Mouse (Mus musculus): ENCODE data around the gene Cdpf1. TPM values are rescaled to one million over a fixed set of nuclear protein-coding genes. Genes with fewer than 3 reads are reported as not detected.

Cdpf1 gene
- polyA plus RNA-seq, 1 experiment from 2014 or later, result 20.7 TPM

DNA sequence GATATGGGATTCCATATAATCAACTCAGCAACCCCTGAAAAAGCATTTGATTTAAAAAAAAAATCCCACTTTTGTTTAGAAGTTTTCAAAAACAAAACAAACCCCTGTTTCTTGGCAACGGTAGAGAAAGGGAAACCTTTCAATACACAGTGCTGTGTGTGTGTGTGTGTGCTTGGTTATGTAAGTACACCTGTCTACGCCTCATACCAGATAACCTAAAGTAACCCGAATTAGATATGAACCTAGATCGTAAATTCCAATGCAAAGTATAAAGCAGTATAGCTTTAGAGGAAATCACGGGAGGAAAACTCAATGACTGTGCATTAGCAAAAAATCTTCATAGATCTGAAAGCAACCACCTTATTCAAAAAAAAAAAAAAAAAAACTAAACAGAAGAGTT, 44.8 kb downstream of the Cdpf1 start:
- no peaks in the 10 kb centered on the region for H3K4me1 ChIP-seq (replicated peaks; ENCODE audit: control insufficient read depth, insufficient read depth, low read length)
- H3K9me3 ChIP-seq (ENCODE audit: control insufficient read depth, low read length), result no peaks in the 10 kb centered on the region
- 91% methylated on average over 5 of the region's 5 CpGs for WGBS
- H3K4me2 ChIP-seq (ENCODE audit: low read depth, low read length, severe bottlenecking), result no peak overlapping the region
- no peak overlapping the region for H3K27ac ChIP-seq (ENCODE audit: low read depth, low read length)
- H3K27me3 ChIP-seq (ENCODE audit: control insufficient read depth, insufficient read depth, low read length), result no peaks in the 10 kb centered on the region
- H3K36me3 ChIP-seq (ENCODE audit: control insufficient read depth, insufficient read depth, low read length), result no peaks in the 10 kb centered on the region
- ATAC-seq (replicated peaks; ENCODE audit: low FRiP score), result no peak
- no peak overlapping the region for H3K4me3 ChIP-seq (ENCODE audit: low read depth, low read length)
- DNase-seq (ENCODE audit: low spot score), result no peak
- no peak overlapping the region for H3K9ac ChIP-seq (ENCODE audit: low read length)

DNA sequence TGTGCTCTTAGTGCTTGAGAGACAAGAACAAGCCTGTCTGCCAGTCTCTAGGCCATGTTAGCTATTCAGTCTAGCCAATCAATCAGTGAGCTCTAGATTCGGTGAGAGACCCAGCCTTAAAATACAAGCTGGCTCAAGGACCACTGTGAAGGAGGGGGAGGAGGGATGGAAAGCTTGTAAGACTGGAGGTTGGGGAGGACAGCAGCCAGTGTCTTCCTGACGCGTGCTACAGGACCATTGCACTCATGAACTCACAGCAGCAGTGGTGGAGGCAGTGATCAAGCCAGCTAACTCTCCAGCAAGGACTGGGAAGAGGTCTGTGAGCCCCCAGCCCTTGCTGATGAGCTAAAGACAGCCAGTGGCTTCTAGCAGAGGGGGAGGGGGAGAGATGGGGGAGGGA, 46.5 kb downstream of the Cdpf1 start:
- Histone ChIP-seq H3K4me1 (replicated peaks; ENCODE audit: control insufficient read depth, insufficient read depth, low read length) (no peaks in the 10 kb centered on the region), H3K27ac (ENCODE audit: low read depth, low read length) (no peak overlapping the region), H3K4me2 (ENCODE audit: low read depth, low read length, severe bottlenecking) (no peak overlapping the region), H3K9ac (ENCODE audit: low read length) (no peak overlapping the region), H3K9me3 (ENCODE audit: control insufficient read depth, low read length) (no peaks in the 10 kb centered on the region), H3K36me3 (ENCODE audit: control insufficient read depth, insufficient read depth, low read length) (no peaks in the 10 kb centered on the region), H3K4me3 (ENCODE audit: low read depth, low read length) (no peak overlapping the region), H3K27me3 (ENCODE audit: control insufficient read depth, insufficient read depth, low read length) (no peaks in the 10 kb centered on the region)
- no peak for DNase-seq (ENCODE audit: low spot score)
- WGBS, result 59% methylated on average over 3 of the region's 3 CpGs
- ATAC-seq (replicated peaks; ENCODE audit: low FRiP score), result no peak

DNA sequence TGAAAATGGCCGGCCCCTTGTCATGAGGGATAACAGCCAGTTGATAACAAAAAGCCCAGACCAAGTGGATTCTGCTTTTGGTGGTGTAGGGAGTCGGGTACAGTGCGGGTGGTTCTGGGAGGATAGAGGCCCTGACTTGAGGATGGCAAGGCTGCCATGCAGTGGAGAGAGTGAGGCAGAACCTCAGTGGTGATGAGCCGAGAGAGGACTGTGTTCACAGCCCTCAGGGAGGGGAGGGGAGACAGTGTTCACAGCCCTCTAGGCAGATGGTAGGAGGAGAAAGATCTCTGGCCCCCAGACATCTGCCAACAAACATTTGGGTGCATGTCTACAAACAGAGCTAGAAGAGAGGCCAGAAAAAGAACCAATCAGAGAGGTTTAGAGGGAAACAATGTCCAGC, 48.7 kb downstream of the Cdpf1 start:
- WGBS, result 74% methylated on average over 4 of the region's 4 CpGs

DNA sequence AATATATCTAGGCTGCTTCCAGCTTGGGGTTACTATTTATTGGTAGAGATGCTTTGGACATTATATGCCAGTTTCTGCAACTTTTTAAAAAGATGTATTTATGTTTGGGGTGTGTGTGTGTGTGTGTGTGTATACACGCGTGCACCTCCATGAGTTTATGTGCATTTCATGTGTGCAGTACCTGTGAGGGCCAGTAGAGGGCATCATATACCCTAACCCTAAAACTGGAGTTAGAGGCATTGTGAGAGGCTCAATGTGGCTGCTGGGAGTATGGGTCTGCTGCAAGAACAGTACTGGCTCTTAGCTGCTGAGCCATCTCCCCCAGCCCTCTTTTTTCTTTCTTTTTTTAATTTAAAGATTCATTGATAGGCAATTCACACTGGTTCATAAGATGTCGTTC, 53.7 kb downstream of the Cdpf1 start:
- H3K36me3 ChIP-seq (ENCODE audit: control insufficient read depth, insufficient read depth, low read length), result no peaks in the 10 kb centered on the region
- no peak overlapping the region for H3K27ac ChIP-seq (ENCODE audit: low read depth, low read length)
- H3K9me3 ChIP-seq (ENCODE audit: control insufficient read depth, low read length), result peaks cover 8% of the 10 kb centered on the region
- 94% methylated on average over 3 of the region's 3 CpGs for WGBS
- H3K27me3 ChIP-seq (ENCODE audit: control insufficient read depth, insufficient read depth, low read length), result no peaks in the 10 kb centered on the region
- H3K9ac ChIP-seq (ENCODE audit: low read length), result no peak overlapping the region
- H3K4me1 ChIP-seq (replicated peaks; ENCODE audit: control insufficient read depth, insufficient read depth, low read length), result no peaks in the 10 kb centered on the region
- ATAC-seq (replicated peaks; ENCODE audit: low FRiP score) (no peak), DNase-seq (ENCODE audit: low spot score) (no peak)
- no peak overlapping the region for H3K4me2 ChIP-seq (ENCODE audit: low read depth, low read length, severe bottlenecking)
- H3K4me3 ChIP-seq (ENCODE audit: low read depth, low read length), result no peak overlapping the region

More for the DNA sequence above, 48.7 kb downstream of the Cdpf1 start:
- Histone ChIP-seq H3K27me3 (ENCODE audit: control insufficient read depth, insufficient read depth, low read length) (no peaks in the 10 kb centered on the region), H3K9ac (ENCODE audit: low read length) (no peak overlapping the region), H3K4me2 (ENCODE audit: low read depth, low read length, severe bottlenecking) (no peak overlapping the region), H3K4me1 (replicated peaks; ENCODE audit: control insufficient read depth, insufficient read depth, low read length) (no peaks in the 10 kb centered on the region), H3K36me3 (ENCODE audit: control insufficient read depth, insufficient read depth, low read length) (no peaks in the 10 kb centered on the region), H3K27ac (ENCODE audit: low read depth, low read length) (no peak overlapping the region), H3K9me3 (ENCODE audit: control insufficient read depth, low read length) (peaks cover 4% of the 10 kb centered on the region; the same call in 1 of the 2 replicates), H3K4me3 (ENCODE audit: low read depth, low read length) (no peak overlapping the region)
- DNase-seq (ENCODE audit: low spot score) (no peak), ATAC-seq (replicated peaks; ENCODE audit: low FRiP score) (no peak)

Other genes starting within 250 kb of the Cdpf1 start
- 146 and 153 TPM in 2 replicates for gene Wnt7b, start 229.2 kb downstream of the Cdpf1 start, polyA plus RNA-seq (2014; fragmentation: Nextera tagmentation; extraction: Ambion mirVana)
- gene Ppara, start 76.7 kb downstream of the Cdpf1 start, polyA plus RNA-seq (2014; fragmentation: Nextera tagmentation; extraction: Ambion mirVana), result 0.31 and 0.51 TPM in 2 replicates
- 0.05 TPM in 1 of 2 replicates, not detected in the other for gene Pkdrej, start 10.0 kb upstream of the Cdpf1 start, polyA plus RNA-seq (2014; fragmentation: Nextera tagmentation; extraction: Ambion mirVana)
- 2.5 and 2.8 TPM in 2 replicates for gene Ttc38, start 20.6 kb upstream of the Cdpf1 start, polyA plus RNA-seq (2014; fragmentation: Nextera tagmentation; extraction: Ambion mirVana)
- 60.8 and 62.7 TPM in 2 replicates for gene Gtse1, start 48.0 kb upstream of the Cdpf1 start, polyA plus RNA-seq (2014; fragmentation: Nextera tagmentation; extraction: Ambion mirVana)
- gene Trmu, start 67.6 kb upstream of the Cdpf1 start, polyA plus RNA-seq (2014; fragmentation: Nextera tagmentation; extraction: Ambion mirVana), result 35.7 and 38.6 TPM in 2 replicates
- 7.3 and 7.9 TPM in 2 replicates for gene Celsr1, start 222.1 kb upstream of the Cdpf1 start, polyA plus RNA-seq (2014; fragmentation: Nextera tagmentation; extraction: Ambion mirVana)
- 15.5 and 16.6 TPM in 2 replicates for gene Gramd4, start 246.0 kb upstream of the Cdpf1 start, polyA plus RNA-seq (2014; fragmentation: Nextera tagmentation; extraction: Ambion mirVana)

Measured in forebrain, embryonic 11.5 days (tissue).